Mouse (Mus musculus) neural tube, embryonic 13.5 days (tissue): ENCODE measurements around the gene Washc2. TPM values are rescaled to one million over a fixed set of nuclear protein-coding genes. Genes with fewer than 3 reads are reported as not detected.

Experiments used
- ATAC-seq: fragments of 200-750 bp; cut with Nextera tagmentation; 2 replicates; pipeline ENCODE4 v1.8.0; 2017; ENCODE audit warnings: low read depth, mild to moderate bottlenecking, moderate TSS enrichment, moderate library complexity
- H3K27ac ChIP-seq: fragments of 300-500 bp; sonication (generic); replicated peaks from 2 replicates; pipeline ENCODE4 v1.5.1; 2015; ENCODE audit warnings: moderate library complexity, mild to moderate bottlenecking, inconsistent platforms
- H3K27me3 ChIP-seq: fragments of 300-500 bp; sonication (generic); 2 replicates; pipeline ENCODE4 v1.6.1; 2015; ENCODE audit warnings: mild to moderate bottlenecking, inconsistent platforms
- H3K36me3 ChIP-seq: fragments of 300-500 bp; sonication (generic); 2 replicates; pipeline ENCODE4 v1.6.1; 2015; ENCODE audit warnings: mild to moderate bottlenecking, inconsistent platforms
- H3K4me1 ChIP-seq: fragments of 300-500 bp; sonication (generic); replicated peaks from 2 replicates; pipeline ENCODE4 v1.6.1; 2015; ENCODE audit warnings: inconsistent platforms
- H3K4me2 ChIP-seq: fragments of 300-500 bp; sonication (generic); 2 replicates; pipeline ENCODE4 v1.6.1; 2015; ENCODE audit warnings: inconsistent platforms, mild to moderate bottlenecking, moderate library complexity
- H3K4me3 ChIP-seq: fragments of 300-500 bp; sonication (generic); 2 replicates; pipeline ENCODE4 v1.5.1; 2015; ENCODE audit warnings: mild to moderate bottlenecking, inconsistent platforms
- H3K9ac ChIP-seq: fragments of 300-500 bp; sonication (generic); 2 replicates; pipeline ENCODE4 v1.6.1; 2015; ENCODE audit warnings: moderate library complexity, mild to moderate bottlenecking, inconsistent platforms
- H3K9me3 ChIP-seq: fragments of 300-500 bp; sonication (generic); 2 replicates; pipeline ENCODE4 v1.6.1; 2016; ENCODE audit warnings: inconsistent platforms
- WGBS: fragments of 180-500 bp; shearing (Covaris S2); methylation state at CpG from one replicate; pipeline ENCODE4 v1.1.7; 2015; 5-methylcytosine and 5-hydroxymethylcytosine counted together
- polyA plus RNA-seq: library from polyadenylated mRNA; unstranded; fragments of >200 nt; fragmentation: Nextera tagmentation; extraction: Ambion mirVana; gene quantifications from 2 replicates; pipeline ENCODE4 v1.2.1, GENCODE M21; 2015

The Washc2 gene
- polyA plus RNA-seq, 1 experiment from 2014 or later: 65.1 TPM

DNA sequence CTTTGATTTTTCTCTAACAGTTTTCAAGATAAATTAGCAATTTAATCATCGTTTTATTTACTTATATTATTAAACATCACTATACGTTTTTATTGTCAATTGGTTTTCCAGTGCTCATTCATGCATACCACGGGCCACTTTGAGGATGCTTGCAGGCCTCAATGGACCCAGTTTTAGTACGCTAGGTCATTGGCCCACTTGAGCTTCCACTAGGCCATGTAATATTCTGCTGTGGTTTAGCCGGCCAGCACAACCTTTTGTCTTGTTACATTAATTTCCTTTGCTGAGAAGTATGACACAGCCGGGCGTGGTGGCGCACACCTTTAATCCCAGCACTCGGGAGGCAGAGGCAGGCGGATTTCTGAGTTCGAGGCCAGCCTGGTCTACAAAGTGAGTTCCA lies 57.0 kb downstream of the Washc2 start:
- Histone ChIP-seq H3K36me3 (peaks cover 21% of the 10 kb centered on the region), H3K9ac (no peak overlapping the region), H3K27me3 (no peaks in the 10 kb centered on the region), H3K4me3 (peak overlapping the region; percentile 60), H3K27ac (no peak overlapping the region), H3K9me3 (no peaks in the 10 kb centered on the region), H3K4me1 (peaks cover 26% of the 10 kb centered on the region), H3K4me2 (peak overlapping the region; percentile 71)
- 79% methylated on average over 11 of the region's 11 CpGs for WGBS
- ATAC-seq: no peak

DNA sequence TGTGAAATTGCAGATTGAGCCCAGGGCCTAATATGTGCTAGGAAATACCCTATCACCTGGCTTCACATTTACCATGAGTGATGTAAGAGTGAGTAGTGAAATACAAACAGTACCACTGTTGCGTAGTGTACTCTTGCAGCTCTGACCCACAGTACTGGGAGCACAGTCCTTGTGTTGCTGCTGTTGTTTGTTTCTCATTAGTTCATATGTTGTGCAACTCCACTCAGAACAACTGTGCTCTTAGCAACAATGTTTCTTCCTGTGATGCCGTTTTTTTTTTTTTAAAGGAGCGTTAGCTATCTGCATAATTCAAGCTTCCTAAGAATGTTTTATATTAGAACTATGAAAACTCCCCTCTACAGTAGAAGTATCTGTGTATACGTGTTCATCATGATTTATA lies 57.8 kb downstream of the Washc2 start:
- H3K4me3 ChIP-seq: no peak overlapping the region
- 70% methylated on average over 4 of the region's 4 CpGs for WGBS
- H3K27me3 ChIP-seq: no peaks in the 10 kb centered on the region
- no peaks in the 10 kb centered on the region for H3K9me3 ChIP-seq
- H3K27ac ChIP-seq: no peak overlapping the region
- no peak overlapping the region for H3K9ac ChIP-seq
- ATAC-seq: no peak
- peaks cover 16% of the 10 kb centered on the region for H3K36me3 ChIP-seq
- peaks cover 26% of the 10 kb centered on the region for H3K4me1 ChIP-seq
- peak overlapping the region; percentile 49 for H3K4me2 ChIP-seq

DNA sequence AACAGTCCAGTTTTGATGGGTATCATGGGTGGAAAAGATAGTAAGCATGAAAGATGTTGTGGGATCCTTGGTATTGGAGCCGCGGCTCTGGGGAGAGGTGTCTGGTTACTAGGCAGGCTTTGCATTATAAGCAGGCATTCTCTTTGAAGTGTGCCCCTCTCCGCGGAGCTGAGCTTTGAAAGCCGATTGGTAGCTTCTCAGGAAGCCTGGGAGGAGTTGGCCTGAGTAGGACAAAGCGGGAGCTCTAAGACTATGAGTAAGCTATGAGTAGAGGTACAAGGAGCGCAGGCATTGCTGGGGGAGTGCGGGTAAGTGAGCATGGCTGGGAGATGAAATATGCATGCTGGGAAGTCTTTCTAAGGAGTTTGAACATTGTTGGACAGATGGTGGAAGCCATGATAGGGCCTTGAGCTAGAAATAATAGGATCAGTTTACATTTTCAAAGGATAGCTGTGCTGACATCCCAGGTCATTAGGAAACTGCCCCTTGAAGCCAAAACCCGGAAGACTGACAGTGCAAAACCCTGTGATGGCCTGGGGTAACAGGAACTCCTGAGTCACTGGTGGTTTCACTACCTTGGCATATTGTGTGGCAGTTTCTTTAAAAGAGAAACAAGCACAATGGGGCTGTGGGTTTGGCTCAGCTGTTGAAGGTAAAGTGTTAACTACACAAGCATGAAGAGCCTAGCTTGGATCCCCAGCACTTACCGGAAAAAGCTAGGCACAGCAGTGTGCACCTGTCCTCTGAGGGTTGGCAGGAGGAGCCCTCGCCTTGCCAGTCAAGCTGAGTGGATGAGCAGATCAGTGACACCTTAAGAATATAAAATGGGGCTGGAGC lies 58.7 kb downstream of the Washc2 start:
- peak overlapping the region; percentile 13; the same call in 1 of the 2 replicates for H3K4me3 ChIP-seq
- H3K4me1 ChIP-seq: peaks cover 26% of the 10 kb centered on the region
- peaks cover 8% of the 10 kb centered on the region; the same call in 1 of the 2 replicates for H3K36me3 ChIP-seq
- 19% methylated on average over 11 of the region's 11 CpGs for WGBS
- no peaks in the 10 kb centered on the region for H3K27me3 ChIP-seq
- peak overlapping the region; percentile 39; the same call in 1 of the 2 replicates for H3K9ac ChIP-seq
- H3K9me3 ChIP-seq: no peaks in the 10 kb centered on the region
- peak overlapping the region; percentile 49 for H3K4me2 ChIP-seq
- ATAC-seq: peak; percentile 51
- no peak overlapping the region for H3K27ac ChIP-seq

DNA sequence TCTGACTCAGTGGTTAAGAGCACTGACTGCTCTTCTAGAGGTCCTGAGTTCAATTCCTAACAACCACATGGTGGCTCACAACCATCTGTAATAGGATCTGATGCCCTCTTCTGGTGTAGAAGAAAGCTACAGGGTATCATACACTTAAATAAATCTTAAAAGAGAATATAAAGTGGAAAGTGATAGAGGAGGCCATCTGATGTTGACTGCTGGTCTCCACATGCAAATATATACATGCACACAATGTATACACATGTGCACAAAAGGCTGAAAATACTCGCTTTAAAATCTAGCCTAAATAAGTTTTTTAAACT lies 59.2 kb downstream of the Washc2 start:
- Histone ChIP-seq H3K36me3 (peaks cover 8% of the 10 kb centered on the region; the same call in 1 of the 2 replicates), H3K27me3 (no peaks in the 10 kb centered on the region), H3K9ac (no peak overlapping the region), H3K27ac (no peak overlapping the region), H3K4me1 (peaks cover 26% of the 10 kb centered on the region), H3K4me2 (no peak overlapping the region), H3K4me3 (no peak overlapping the region), H3K9me3 (no peaks in the 10 kb centered on the region)
- WGBS: 94% methylated on average over 1 of the region's 1 CpGs
- ATAC-seq: no peak

DNA sequence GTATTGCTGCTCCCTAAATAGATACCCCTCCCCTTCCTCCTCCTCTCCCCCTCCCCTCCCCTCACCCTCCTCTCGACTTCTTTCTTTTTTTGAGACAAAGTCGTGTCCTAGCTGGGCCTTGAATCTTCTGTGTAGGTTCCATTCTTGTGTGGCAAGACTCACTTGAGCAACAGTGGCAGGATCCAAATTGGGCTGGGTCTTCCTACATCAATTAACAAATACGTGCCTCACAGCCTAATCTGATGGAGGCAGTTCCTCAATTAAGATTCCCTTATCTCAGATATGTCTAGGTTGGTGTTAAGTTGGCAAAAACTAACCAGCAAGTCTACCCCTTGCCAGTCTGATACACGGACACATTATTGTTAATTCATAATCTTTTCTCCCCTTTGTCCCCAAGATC lies 67.9 kb downstream of the Washc2 start:
- no peaks in the 10 kb centered on the region for H3K4me1 ChIP-seq
- H3K27ac ChIP-seq: no peak overlapping the region
- 84% methylated on average over 4 of the region's 4 CpGs for WGBS
- H3K9me3 ChIP-seq: no peaks in the 10 kb centered on the region
- no peaks in the 10 kb centered on the region for H3K27me3 ChIP-seq
- H3K4me2 ChIP-seq: no peak overlapping the region
- no peaks in the 10 kb centered on the region for H3K36me3 ChIP-seq
- ATAC-seq: no peak
- no peak overlapping the region for H3K4me3 ChIP-seq
- no peak overlapping the region for H3K9ac ChIP-seq

DNA sequence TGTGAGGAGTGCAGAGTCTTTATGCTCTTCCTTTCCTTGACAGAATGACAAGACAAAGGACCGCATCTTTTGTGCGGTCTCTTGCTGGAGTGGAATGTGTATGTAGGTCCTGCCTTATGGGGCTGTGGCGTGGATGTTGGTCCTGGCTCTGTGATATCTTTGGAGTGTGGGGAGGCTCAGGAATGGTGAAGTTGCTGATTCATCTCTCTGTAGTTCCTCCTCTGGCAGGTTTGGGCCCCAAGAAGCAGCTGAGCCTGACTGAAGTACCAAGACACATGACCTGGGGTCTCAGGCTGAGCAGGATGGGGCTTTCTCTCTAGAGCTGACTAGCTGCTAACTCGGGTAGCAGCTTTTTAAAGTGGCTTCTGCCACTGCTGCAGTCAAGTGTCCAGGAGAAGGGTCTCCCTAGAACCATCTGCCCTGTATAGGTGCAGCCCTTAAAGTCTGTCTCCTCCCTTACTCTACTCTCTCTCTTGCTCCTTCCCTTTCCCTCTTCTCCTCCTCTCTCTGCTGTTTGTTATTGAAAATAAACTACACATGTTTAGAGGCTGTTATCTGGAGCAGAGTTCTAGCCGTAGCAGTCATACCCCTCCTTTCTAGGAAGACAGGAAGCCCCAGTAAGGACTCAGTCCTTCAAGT lies 71.0 kb downstream of the Washc2 start:
- no peak overlapping the region for H3K27ac ChIP-seq
- no peaks in the 10 kb centered on the region for H3K27me3 ChIP-seq
- no peak overlapping the region for H3K4me2 ChIP-seq
- H3K4me1 ChIP-seq: no peaks in the 10 kb centered on the region
- 79% methylated on average over 5 of the region's 5 CpGs for WGBS
- H3K9me3 ChIP-seq: no peaks in the 10 kb centered on the region
- no peaks in the 10 kb centered on the region for H3K36me3 ChIP-seq
- ATAC-seq: no peak
- no peak overlapping the region for H3K4me3 ChIP-seq
- H3K9ac ChIP-seq: no peak overlapping the region

DNA sequence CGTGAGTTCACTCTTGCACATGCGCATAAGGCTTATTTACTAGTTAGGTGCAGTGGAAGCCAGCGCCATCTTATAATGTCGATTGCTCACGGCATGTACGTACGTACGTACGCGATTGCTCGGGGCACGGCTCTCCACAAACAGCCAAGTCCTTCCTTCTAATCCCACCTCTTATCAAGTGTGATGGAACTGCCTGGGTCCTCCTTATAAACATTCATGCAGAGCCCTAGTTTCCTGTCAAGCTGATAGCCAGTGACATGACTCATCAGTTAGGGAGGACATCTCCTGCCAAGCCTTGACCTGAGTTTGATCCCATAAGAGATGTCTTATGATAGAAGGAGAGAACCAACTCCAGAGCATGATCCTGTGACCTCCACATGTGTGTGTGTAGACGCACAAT lies 73.2 kb downstream of the Washc2 start:
- Histone ChIP-seq H3K36me3 (no peaks in the 10 kb centered on the region), H3K4me2 (no peak overlapping the region), H3K9me3 (no peaks in the 10 kb centered on the region), H3K4me3 (no peak overlapping the region), H3K27me3 (no peaks in the 10 kb centered on the region), H3K27ac (no peak overlapping the region), H3K4me1 (no peaks in the 10 kb centered on the region), H3K9ac (no peak overlapping the region)
- no peak for ATAC-seq
- 97% methylated on average over 13 of the region's 13 CpGs for WGBS

DNA sequence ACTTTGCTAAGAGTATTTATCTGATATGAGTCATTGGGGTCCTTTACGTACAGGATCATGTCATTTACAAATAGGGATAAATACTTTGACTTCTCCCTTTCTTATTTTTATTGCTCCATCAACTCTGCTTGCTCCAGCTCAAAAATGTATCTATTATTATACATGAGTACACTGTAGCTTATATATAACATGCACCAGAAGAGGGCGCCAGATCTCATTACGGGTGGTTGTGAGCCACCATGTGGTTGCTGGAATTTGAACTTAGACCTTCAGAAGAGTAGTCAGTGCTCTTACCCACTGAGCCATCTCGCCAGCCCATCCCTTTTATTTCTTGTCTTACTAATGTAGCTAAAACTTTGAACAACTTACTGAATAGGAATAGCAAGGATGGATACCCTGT lies 74.7 kb downstream of the Washc2 start:
- no peak for ATAC-seq
- Histone ChIP-seq H3K4me1 (no peaks in the 10 kb centered on the region), H3K9me3 (no peaks in the 10 kb centered on the region), H3K4me3 (no peak overlapping the region), H3K36me3 (no peaks in the 10 kb centered on the region), H3K4me2 (no peak overlapping the region), H3K27me3 (no peaks in the 10 kb centered on the region), H3K9ac (no peak overlapping the region), H3K27ac (no peak overlapping the region)
- 52% methylated on average over 4 of the region's 4 CpGs for WGBS

DNA sequence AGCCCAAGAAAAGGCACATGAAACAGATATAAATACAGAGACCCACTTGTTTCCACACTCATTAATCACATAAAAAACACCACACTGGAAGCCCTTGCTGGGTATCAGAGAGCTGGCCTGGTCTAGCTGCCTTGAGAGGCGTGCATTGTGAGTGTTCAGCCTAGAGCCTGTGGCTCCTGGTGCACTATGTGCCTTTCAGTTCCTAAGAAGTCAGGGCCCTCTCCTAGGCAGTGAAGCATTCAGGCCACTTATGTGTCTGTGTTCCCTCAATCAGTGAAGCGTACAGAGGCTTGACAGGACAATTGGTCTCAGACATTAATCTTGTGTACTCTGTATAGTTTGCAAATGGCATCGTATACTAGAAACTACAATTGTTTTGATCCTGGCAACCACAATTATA lies 75.4 kb downstream of the Washc2 start:
- Histone ChIP-seq H3K27ac (no peak overlapping the region), H3K4me3 (no peak overlapping the region), H3K9me3 (no peaks in the 10 kb centered on the region), H3K27me3 (no peaks in the 10 kb centered on the region), H3K36me3 (no peaks in the 10 kb centered on the region), H3K9ac (no peak overlapping the region), H3K4me1 (no peaks in the 10 kb centered on the region), H3K4me2 (no peak overlapping the region)
- WGBS: 47% methylated on average over 3 of the region's 3 CpGs
- no peak for ATAC-seq

DNA sequence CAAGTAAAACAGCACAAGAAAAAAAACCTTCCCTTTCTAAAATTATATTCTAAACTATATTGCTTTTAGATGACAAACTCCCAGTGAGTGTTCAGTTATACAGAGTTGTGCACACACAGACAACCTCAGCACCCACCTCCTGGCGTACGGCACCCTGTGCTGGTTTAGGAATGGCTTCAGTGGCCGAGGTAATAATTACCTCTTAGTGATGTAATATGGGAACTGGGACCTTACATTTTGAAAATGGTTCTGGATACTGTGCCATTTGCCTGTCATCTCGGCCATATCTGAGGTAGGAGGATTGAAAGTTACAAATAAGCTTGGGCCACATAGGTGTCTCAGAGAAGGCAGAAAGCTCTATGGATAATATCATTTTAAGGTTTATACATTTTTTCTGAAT lies 78.5 kb downstream of the Washc2 start:
- no peak for ATAC-seq
- H3K9me3 ChIP-seq: no peaks in the 10 kb centered on the region
- no peaks in the 10 kb centered on the region for H3K4me1 ChIP-seq
- 96% methylated on average over 4 of the region's 4 CpGs for WGBS
- H3K9ac ChIP-seq: no peak overlapping the region
- no peak overlapping the region for H3K4me2 ChIP-seq
- H3K27ac ChIP-seq: no peak overlapping the region
- H3K4me3 ChIP-seq: no peak overlapping the region
- H3K36me3 ChIP-seq: no peaks in the 10 kb centered on the region
- H3K27me3 ChIP-seq: no peaks in the 10 kb centered on the region

DNA sequence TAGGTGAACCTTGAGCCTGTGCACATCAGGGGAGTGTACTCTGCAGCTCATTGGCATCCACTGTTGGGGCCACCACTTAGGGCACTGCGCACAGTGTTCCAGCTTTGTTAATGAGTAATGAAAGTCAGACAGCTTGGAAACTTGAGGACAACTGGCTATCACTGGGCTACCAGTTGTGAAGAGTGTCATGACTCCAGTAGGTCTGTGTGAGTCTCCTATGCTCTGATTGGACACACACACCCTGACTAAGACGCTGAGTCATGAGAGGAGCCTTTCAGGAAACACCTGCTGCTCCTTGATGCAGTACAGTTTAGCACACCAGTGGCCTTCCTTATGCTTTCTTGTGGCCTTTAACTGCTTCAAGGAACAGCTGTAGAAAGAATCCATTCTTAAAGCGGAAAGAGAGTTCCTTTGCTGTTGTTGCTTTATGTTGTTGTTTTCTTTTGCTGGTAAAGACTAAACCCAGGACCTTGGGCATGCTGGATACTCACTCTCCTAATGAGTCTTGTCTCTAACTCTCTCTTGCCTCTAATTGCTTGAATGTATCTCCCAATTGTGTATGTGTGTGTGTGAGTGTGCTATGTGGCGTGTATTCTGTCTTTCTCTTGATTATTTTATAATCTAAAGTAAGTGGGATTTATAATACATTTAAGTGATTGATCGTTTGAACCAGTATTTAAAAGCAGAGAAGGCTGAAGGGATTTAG lies 79.2 kb downstream of the Washc2 start:
- Histone ChIP-seq H3K4me2 (no peak overlapping the region), H3K27me3 (no peaks in the 10 kb centered on the region), H3K4me3 (no peak overlapping the region), H3K9me3 (no peaks in the 10 kb centered on the region), H3K9ac (no peak overlapping the region), H3K27ac (no peak overlapping the region), H3K36me3 (no peaks in the 10 kb centered on the region), H3K4me1 (no peaks in the 10 kb centered on the region)
- WGBS: 79% methylated on average over 5 of the region's 5 CpGs
- ATAC-seq: no peak

DNA sequence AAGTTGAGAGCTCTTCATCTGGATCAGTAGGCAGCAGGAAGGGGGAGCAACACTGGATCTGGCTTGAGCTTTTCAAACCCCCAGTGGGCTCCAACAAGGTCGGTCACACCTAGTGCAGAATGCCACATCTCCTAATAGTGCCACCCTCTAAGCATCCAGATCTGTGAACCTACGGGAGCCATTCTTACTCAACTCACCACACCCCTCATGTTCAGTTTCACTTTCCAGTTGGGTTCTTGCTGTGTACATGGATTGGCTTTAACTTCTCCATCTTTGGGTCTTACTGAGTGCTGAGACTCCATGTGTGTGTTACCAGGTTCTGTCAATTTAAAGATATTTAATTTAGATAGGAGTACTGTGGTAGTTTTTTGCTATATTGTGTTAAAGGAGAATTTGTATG lies 103.6 kb downstream of the Washc2 start:
- no peak for ATAC-seq
- H3K27ac ChIP-seq: no peak overlapping the region
- 90% methylated on average over 2 of the region's 2 CpGs for WGBS
- H3K36me3 ChIP-seq: no peaks in the 10 kb centered on the region
- H3K4me3 ChIP-seq: no peak overlapping the region
- H3K27me3 ChIP-seq: no peaks in the 10 kb centered on the region
- H3K4me2 ChIP-seq: no peak overlapping the region
- H3K9me3 ChIP-seq: no peaks in the 10 kb centered on the region
- no peak overlapping the region for H3K9ac ChIP-seq
- H3K4me1 ChIP-seq: no peaks in the 10 kb centered on the region
